Mouse (Mus musculus) liver, postnatal 0 days (tissue): ENCODE measurements around the gene Wwp2. TPM values are rescaled to one million over a fixed set of nuclear protein-coding genes. Genes with fewer than 3 reads are reported as not detected.

Experiments
- ATAC-seq: fragments of 200-750 bp; cut with Nextera tagmentation; 2 replicates; pipeline ENCODE4 v1.8.0; 2017; ENCODE audit warnings: mild to moderate bottlenecking, moderate library complexity
- DNase-seq: peaks from one replicate; pipeline ENCODE4 v3.0.0-alpha.2; 2016
- H3K27ac ChIP-seq: fragments of 300-500 bp; sonication (generic); 2 replicates; pipeline ENCODE4 v1.5.1; 2014; ENCODE audit warnings: antibody characterized with exemption, moderate library complexity, mild to moderate bottlenecking, low read depth
- H3K27me3 ChIP-seq: fragments of 300-500 bp; sonication (generic); 2 replicates; pipeline ENCODE4 v1.6.1; 2014; ENCODE audit warnings: low read length, control low read depth, mixed read lengths; ENCODE audit not compliant: insufficient read depth
- H3K36me3 ChIP-seq: fragments of 300-500 bp; sonication (generic); replicated peaks from 2 replicates; pipeline ENCODE4 v1.6.1; 2014; ENCODE audit warnings: mild to moderate bottlenecking, control low read depth, low read length, moderate library complexity, mixed read lengths; ENCODE audit not compliant: insufficient read depth
- H3K4me1 ChIP-seq: fragments of 300-500 bp; sonication (generic); 2 replicates; pipeline ENCODE4 v1.6.1; 2014; ENCODE audit warnings: antibody characterized with exemption, mild to moderate bottlenecking, control low read depth; ENCODE audit not compliant: insufficient read depth
- H3K4me2 ChIP-seq: fragments of 300-500 bp; sonication (generic); 2 replicates; pipeline ENCODE4 v1.6.1; 2014; ENCODE audit warnings: low read depth, mild to moderate bottlenecking, low read length, moderate library complexity, mixed read lengths
- H3K4me3 ChIP-seq: fragments of 300-500 bp; sonication (generic); 2 replicates; pipeline ENCODE4 v1.5.1; 2014; ENCODE audit warnings: low read depth, low read length
- H3K9ac ChIP-seq: fragments of 300-500 bp; sonication (generic); replicated peaks from 2 replicates; pipeline ENCODE4 v1.6.1; 2014; ENCODE audit warnings: mild to moderate bottlenecking, moderate library complexity
- H3K9me3 ChIP-seq: fragments of 300-500 bp; sonication (generic); 2 replicates; pipeline ENCODE4 v1.6.1; 2016; ENCODE audit warnings: mild to moderate bottlenecking, control low read depth, low read length, mixed read lengths
- CTCF ChIP-seq: sonication (generic); IDR thresholded peaks from 2 replicates; pipeline ENCODE4 v1.5.1; 2016; ENCODE audit warnings: antibody characterized with exemption, low read depth
- EP300 ChIP-seq: IDR thresholded peaks from 2 replicates; pipeline ENCODE4 v1.6.1; 2016; ENCODE audit warnings: antibody characterized with exemption, low read depth, mild to moderate bottlenecking
- WGBS: fragments of 180-500 bp; shearing (Covaris S2); extraction: QIAGEN DNeasy Blood & Tissue Kit; methylation state at CpG from one replicate; pipeline ENCODE4 v1.1.7; 2014; ENCODE audit not compliant: insufficient replicate concordance; 5-methylcytosine and 5-hydroxymethylcytosine counted together
- polyA plus RNA-seq: library from polyadenylated mRNA; unstranded; fragments of >200 nt; fragmentation: Nextera tagmentation; extraction: Ambion mirVana; gene quantifications from 2 replicates; pipeline ENCODE4 v1.2.1, GENCODE M21; 2015

Wwp2 gene
- polyA plus RNA-seq, 1 experiment from 2014 or later = 29.1 TPM

DNA sequence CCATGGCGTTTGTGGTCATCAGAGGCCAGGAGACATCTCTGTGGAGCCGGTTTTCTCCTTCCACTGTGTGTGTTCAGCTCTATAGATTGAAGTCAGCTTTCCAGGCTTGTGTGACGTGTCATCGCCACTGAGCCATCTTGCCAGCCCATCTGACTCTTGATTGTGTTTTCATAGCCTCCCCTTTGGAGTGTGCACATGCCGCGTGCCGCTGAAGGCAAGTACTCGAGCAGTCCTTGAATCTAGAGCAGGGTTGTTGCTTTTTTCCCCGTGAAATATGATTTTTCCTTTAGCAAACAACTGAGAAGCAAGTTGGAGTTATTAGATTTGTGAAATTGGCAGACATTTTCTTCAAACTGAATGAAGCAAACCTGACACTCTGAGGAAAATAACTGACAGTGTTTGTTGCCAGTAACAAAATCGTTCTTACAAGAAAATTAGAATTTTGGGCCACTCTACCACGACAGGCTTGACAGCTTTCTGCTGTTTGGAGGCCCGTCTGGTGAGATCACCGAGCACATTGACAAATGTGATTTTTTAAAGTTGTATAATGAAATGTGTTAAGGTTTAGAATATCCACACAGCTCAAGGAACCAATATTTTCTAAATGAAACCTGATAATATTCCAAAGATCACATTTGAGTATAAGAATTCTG is 15.4 kb downstream of the Wwp2 start:
- TF ChIP-seq EP300 = no peak
- no peak for TF ChIP-seq CTCF
- ATAC-seq = no peak
- no peaks in the 10 kb centered on the region for H3K27me3 ChIP-seq

DNA sequence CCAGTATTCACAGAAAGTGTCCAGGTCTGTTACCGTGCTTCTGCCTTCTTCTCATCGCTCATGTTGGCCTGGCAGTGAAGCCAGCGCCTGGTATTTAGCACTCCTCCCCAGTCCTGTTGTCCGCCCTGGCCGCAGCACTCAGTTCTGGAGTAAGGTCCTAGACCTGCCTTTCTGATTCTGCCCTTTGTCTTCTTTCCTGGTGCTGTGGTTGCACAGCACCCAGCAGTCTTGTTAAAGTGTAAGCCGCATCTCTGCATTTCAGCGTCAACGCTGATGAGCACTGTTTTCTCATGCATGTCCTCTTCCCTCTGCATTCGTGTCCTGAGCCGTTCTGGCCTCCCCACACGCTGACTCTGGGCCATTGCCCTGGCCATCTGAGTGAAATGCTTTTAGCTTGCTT is 17.2 kb downstream of the Wwp2 start:
- H3K36me3 ChIP-seq = peaks cover 23% of the 10 kb centered on the region
- TF ChIP-seq EP300 = no peak
- no peak for TF ChIP-seq CTCF

More for the DNA sequence above, 15.4 kb downstream of the Wwp2 start:
- Histone ChIP-seq H3K9me3 (no peaks in the 10 kb centered on the region), H3K27ac (no peak overlapping the region), H3K4me1 (peaks cover 26% of the 10 kb centered on the region), H3K9ac (no peak overlapping the region), H3K36me3 (peaks cover 11% of the 10 kb centered on the region), H3K4me3 (no peak overlapping the region), H3K4me2 (no peak overlapping the region)
- 85% methylated on average over 13 of the region's 13 CpGs for WGBS
- no peak for DNase-seq

DNA sequence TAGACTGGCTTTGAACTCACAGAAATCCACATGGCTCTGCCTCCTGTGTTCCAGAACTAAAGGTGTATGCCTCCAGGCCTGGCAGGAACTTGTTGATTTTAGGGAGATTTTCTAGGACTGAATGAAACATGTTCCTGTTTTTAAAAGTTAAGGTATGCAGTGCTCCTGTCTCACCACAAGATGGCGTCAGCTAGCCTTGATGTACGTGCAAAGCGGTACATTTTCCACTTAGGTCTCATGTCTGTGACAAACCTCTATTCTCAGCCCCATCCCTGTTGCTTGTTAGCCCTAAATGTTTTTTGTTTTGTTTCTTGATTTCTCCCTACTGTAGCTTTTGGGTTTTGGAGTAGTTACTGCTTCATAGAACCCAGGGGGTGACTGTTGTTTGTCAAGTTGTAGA is 19.1 kb downstream of the Wwp2 start:
- ATAC-seq = peak; percentile 51
- Histone ChIP-seq H3K27me3 (no peaks in the 10 kb centered on the region), H3K9me3 (no peaks in the 10 kb centered on the region), H3K36me3 (peaks cover 29% of the 10 kb centered on the region), H3K9ac (no peak overlapping the region), H3K4me3 (no peak overlapping the region), H3K4me1 (peaks cover 4% of the 10 kb centered on the region; the same call in 1 of the 2 replicates), H3K27ac (no peak overlapping the region), H3K4me2 (no peak overlapping the region)
- TF ChIP-seq EP300 (no peak), CTCF (peak; percentile 94)
- peak; percentile 35 for DNase-seq
- 8% methylated on average over 3 of the region's 3 CpGs for WGBS

More for the DNA sequence above, 17.2 kb downstream of the Wwp2 start:
- Histone ChIP-seq H3K4me3 (no peak overlapping the region), H3K9me3 (no peaks in the 10 kb centered on the region), H3K27ac (no peak overlapping the region), H3K9ac (no peak overlapping the region), H3K4me2 (no peak overlapping the region), H3K4me1 (peaks cover 19% of the 10 kb centered on the region), H3K27me3 (no peaks in the 10 kb centered on the region)
- DNase-seq (no peak), ATAC-seq (no peak)
- WGBS = 78% methylated on average over 11 of the region's 11 CpGs

DNA sequence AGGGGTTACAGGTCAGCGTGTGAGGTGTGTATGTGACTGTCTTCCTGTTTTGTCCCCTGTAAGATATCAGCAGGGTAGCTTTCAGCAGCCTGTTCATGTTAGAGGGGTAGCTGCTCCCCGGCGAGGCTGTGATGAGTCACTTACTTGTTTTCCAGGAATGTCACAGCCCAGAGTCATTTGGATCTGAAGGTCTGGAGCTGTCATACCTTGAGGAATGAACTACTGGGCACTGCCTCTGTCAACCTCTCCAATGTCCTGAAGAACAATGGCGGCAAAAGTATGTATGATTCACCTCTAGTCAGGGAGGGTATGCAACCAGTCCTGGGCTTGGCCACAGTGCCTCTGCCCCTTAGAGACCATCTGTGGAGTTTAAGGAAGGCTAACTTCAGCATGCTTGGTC is 21.6 kb downstream of the Wwp2 start:
- no peak for ATAC-seq
- Histone ChIP-seq H3K27ac (no peak overlapping the region), H3K9me3 (no peaks in the 10 kb centered on the region), H3K9ac (no peak overlapping the region), H3K4me3 (no peak overlapping the region), H3K4me1 (peaks cover 4% of the 10 kb centered on the region; the same call in 1 of the 2 replicates), H3K4me2 (no peak overlapping the region), H3K27me3 (no peaks in the 10 kb centered on the region), H3K36me3 (peaks cover 45% of the 10 kb centered on the region)
- 80% methylated on average over 4 of the region's 4 CpGs for WGBS
- DNase-seq = no peak
- TF ChIP-seq CTCF (no peak), EP300 (no peak)

DNA sequence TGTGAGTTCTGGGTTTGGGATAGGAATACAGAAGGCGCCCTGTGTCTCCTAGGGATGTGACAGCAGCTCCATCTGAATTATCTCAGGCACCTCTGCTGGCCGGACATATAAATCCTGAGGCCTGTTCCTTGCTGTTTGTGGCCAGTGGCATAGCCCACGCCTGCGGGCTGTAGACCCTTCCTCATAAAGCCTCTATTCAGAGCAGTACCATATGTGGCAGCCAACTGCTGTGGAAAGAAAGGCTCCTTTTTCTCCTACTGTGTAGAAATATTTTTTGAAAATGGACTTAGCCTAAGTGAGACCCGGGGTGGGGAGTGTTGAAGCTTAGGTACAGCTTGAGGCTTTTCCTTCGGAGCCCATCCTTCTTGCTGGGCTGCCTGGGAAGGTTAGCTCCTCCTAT is 22.1 kb downstream of the Wwp2 start:
- DNase-seq (no peak), ATAC-seq (no peak)
- Histone ChIP-seq H3K9ac (no peak overlapping the region), H3K27me3 (no peaks in the 10 kb centered on the region), H3K27ac (no peak overlapping the region), H3K9me3 (no peaks in the 10 kb centered on the region), H3K4me1 (peaks cover 4% of the 10 kb centered on the region; the same call in 1 of the 2 replicates), H3K4me2 (no peak overlapping the region), H3K4me3 (no peak overlapping the region), H3K36me3 (peaks cover 46% of the 10 kb centered on the region)
- TF ChIP-seq EP300 (no peak), CTCF (no peak)
- 94% methylated on average over 6 of the region's 6 CpGs for WGBS

DNA sequence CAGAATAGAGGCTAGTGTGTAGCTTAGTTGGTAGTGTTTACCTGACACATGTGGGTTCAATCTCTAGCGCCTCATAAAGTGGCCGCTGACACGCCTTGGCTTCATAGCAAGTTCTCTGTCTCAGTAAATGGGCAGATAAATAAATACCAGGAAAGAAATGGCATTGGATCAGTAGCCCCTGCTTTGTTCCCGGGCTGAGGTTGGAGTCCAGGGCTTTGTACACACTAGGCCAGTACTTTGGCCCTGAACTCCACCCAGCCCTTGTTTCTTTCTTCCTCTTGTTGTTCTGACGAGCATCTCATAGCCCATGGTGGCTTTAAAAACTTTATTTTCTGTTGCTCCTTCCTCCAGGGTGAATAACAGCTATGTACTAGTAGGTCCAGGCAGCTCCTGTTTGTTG is 26.3 kb downstream of the Wwp2 start:
- ATAC-seq (peak; percentile 73), DNase-seq (no peak)
- no peaks in the 10 kb centered on the region for H3K27me3 ChIP-seq
- no peak for TF ChIP-seq CTCF
- no peak for TF ChIP-seq EP300
- no peak overlapping the region for H3K4me3 ChIP-seq
- H3K36me3 ChIP-seq = peaks cover 42% of the 10 kb centered on the region
- 74% methylated on average over 5 of the region's 5 CpGs for WGBS
- H3K9ac ChIP-seq = no peak overlapping the region
- no peaks in the 10 kb centered on the region for H3K4me1 ChIP-seq
- no peak overlapping the region for H3K4me2 ChIP-seq
- no peak overlapping the region; the same call in 1 of the 2 replicates for H3K27ac ChIP-seq
- no peaks in the 10 kb centered on the region for H3K9me3 ChIP-seq
